Mouse (Mus musculus) stomach, embryonic 15.5 days (tissue): ENCODE measurements around the gene Sdhb. TPM values are rescaled to one million over a fixed set of nuclear protein-coding genes. Genes with fewer than 3 reads are reported as not detected.

ENCODE experiments used
- ATAC-seq: fragments of 200-750 bp; cut with Nextera tagmentation; 2 replicates; pipeline ENCODE4 v1.8.0; 2017; ENCODE audit warnings: low read depth, moderate number of reproducible peaks, moderate TSS enrichment; ENCODE audit not compliant: insufficient read depth, low FRiP score
- H3K27ac ChIP-seq: fragments of 300-500 bp; sonication (generic); 2 replicates; pipeline ENCODE4 v1.5.1; 2015; ENCODE audit warnings: mild to moderate bottlenecking, inconsistent platforms
- H3K27me3 ChIP-seq: fragments of 300-500 bp; sonication (generic); replicated peaks from 2 replicates; pipeline ENCODE4 v1.6.1; 2015; ENCODE audit warnings: inconsistent platforms
- H3K36me3 ChIP-seq: fragments of 300-500 bp; sonication (generic); 2 replicates; pipeline ENCODE4 v1.6.1; 2015; ENCODE audit warnings: inconsistent platforms
- H3K4me1 ChIP-seq: fragments of 300-500 bp; sonication (generic); 2 replicates; pipeline ENCODE4 v1.6.1; 2015; ENCODE audit warnings: inconsistent platforms
- H3K4me2 ChIP-seq: fragments of 300-500 bp; sonication (generic); 2 replicates; pipeline ENCODE4 v1.6.1; 2015; ENCODE audit warnings: mild to moderate bottlenecking, inconsistent platforms
- H3K4me3 ChIP-seq: fragments of 300-500 bp; sonication (generic); replicated peaks from 2 replicates; pipeline ENCODE4 v1.5.1; 2015; ENCODE audit warnings: inconsistent platforms
- H3K9ac ChIP-seq: fragments of 300-500 bp; sonication (generic); 2 replicates; pipeline ENCODE4 v1.6.1; 2015; ENCODE audit warnings: inconsistent platforms
- H3K9me3 ChIP-seq: fragments of 300-500 bp; sonication (generic); 2 replicates; pipeline ENCODE4 v1.6.1; 2016; ENCODE audit warnings: inconsistent platforms
- WGBS: fragments of 180-500 bp; shearing (Covaris S2); methylation state at CpG from one replicate; pipeline ENCODE4 v1.1.7; 2015; 5-methylcytosine and 5-hydroxymethylcytosine counted together
- polyA plus RNA-seq: library from polyadenylated mRNA; unstranded; fragments of >200 nt; fragmentation: Nextera tagmentation; extraction: Ambion mirVana; gene quantifications from 2 replicates; pipeline ENCODE4 v1.2.1, GENCODE M21; 2015

Gene Sdhb
- 419 and 423 TPM in 2 replicates for polyA plus RNA-seq

DNA sequence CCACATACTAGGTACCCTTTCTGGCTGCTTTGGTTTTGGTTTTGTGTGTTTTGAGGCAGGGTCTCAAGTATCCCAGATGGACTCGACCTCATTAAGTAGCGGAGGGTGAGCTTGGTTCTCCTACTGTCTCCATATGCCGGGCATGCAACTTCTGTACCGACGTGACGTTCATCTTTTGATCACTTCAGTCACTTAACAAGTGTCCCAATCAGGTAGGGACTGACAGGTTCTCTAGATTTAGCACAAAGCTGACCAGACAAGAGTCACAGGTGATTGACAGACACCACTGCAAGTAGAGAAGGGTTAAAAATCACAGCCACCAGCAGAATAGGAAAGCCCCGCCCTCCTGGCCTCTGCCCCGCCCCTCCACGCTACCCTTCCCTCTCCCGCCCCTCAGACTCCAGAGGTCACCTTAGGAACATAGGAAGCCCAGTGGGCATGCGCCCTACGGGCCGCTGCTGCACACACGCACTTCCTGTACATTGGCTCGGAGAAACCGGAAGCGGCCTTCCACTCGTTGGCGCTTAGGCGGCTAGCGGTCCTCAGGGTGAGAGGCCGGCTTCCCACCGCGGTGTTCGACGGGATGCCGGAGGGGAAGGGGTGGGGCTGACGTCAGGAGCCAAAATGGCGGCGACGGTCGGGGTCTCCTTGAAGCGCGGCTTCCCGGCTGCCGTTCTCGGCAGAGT lies at the start of gene Sdhb:
TSS of gene Sdhb (plus strand) at position 423 of the 686 bp plus-strand sequence.
- Histone ChIP-seq H3K27me3 (no peaks in the 10 kb centered on the region), H3K27ac (peak within 1 kb of the TSS; percentile 80), H3K9ac (peak within 1 kb of the TSS; percentile 87), H3K36me3 (no peaks in the 10 kb centered on the region), H3K4me1 (peaks cover 36% of the 10 kb centered on the region), H3K4me2 (peak within 1 kb of the TSS; percentile 85), H3K4me3 (peak within 1 kb of the TSS; percentile 89), H3K9me3 (no peaks in the 10 kb centered on the region)
- 2% methylated on average over 37 of the region's 37 CpGs for WGBS
- ATAC-seq = peak; percentile 98

GRCm38 (mm10) chr4:140911416-140911815 lies 49.6 kb upstream of the Sdhb start:
- Histone ChIP-seq H3K4me1 (peaks cover 10% of the 10 kb centered on the region), H3K27me3 (peaks cover 7% of the 10 kb centered on the region), H3K27ac (no peak overlapping the region), H3K9ac (no peak overlapping the region), H3K36me3 (no peaks in the 10 kb centered on the region), H3K4me3 (no peak overlapping the region), H3K9me3 (no peaks in the 10 kb centered on the region), H3K4me2 (no peak overlapping the region)
- ATAC-seq = no peak
- WGBS = 88% methylated on average over 9 of the region's 9 CpGs

GRCm38 (mm10) chr4:140912271-140912833 lies 48.7 kb upstream of the Sdhb start:
- WGBS = 79% methylated on average over 10 of the region's 10 CpGs
- Histone ChIP-seq H3K9me3 (no peaks in the 10 kb centered on the region), H3K27ac (no peak overlapping the region), H3K4me3 (no peak overlapping the region), H3K4me2 (no peak overlapping the region), H3K4me1 (peaks cover 6% of the 10 kb centered on the region; the same call in 1 of the 2 replicates), H3K27me3 (no peaks in the 10 kb centered on the region), H3K36me3 (no peaks in the 10 kb centered on the region), H3K9ac (no peak overlapping the region)
- ATAC-seq = no peak

DNA sequence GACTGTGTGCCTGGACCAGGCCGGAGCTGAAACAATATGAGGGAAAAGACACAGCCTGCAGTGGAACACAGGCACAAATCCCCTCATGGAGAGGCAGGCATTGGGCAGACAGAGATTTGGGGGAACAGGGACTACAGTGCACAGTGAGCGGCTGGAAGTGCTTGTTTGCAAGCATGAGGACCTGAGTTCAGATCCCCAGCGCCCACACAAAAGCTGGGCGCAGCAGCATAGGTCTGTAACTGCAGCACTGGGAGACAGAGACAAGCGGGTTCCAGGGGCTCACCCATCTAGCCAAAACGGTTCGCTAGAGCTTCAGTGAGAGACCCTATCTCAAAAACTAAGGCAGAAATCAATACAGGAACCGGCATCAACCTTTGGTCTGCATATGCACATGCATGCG lies 47.4 kb upstream of the Sdhb start:
- peaks cover 6% of the 10 kb centered on the region; the same call in 1 of the 2 replicates for H3K4me1 ChIP-seq
- H3K27me3 ChIP-seq = no peaks in the 10 kb centered on the region
- no peaks in the 10 kb centered on the region for H3K9me3 ChIP-seq
- ATAC-seq = no peak
- WGBS = 91% methylated on average over 9 of the region's 9 CpGs
- no peak overlapping the region for H3K9ac ChIP-seq
- H3K27ac ChIP-seq = no peak overlapping the region
- no peak overlapping the region for H3K4me2 ChIP-seq
- H3K4me3 ChIP-seq = no peak overlapping the region
- H3K36me3 ChIP-seq = no peaks in the 10 kb centered on the region

GRCm38 (mm10) chr4:140914731-140915131 lies 46.3 kb upstream of the Sdhb start:
- Histone ChIP-seq H3K4me2 (no peak overlapping the region), H3K4me1 (peaks cover 6% of the 10 kb centered on the region; the same call in 1 of the 2 replicates), H3K36me3 (no peaks in the 10 kb centered on the region), H3K9ac (no peak overlapping the region), H3K9me3 (no peaks in the 10 kb centered on the region), H3K4me3 (no peak overlapping the region), H3K27ac (0 out of 2 replicates have a peak overlapping the region, but pooled peaks have one; percentile 7), H3K27me3 (no peaks in the 10 kb centered on the region)
- WGBS = 54% methylated on average over 6 of the region's 6 CpGs
- no peak for ATAC-seq

- Histone ChIP-seq H3K27ac (no peak overlapping the region), H3K4me1 (peaks cover 6% of the 10 kb centered on the region; the same call in 1 of the 2 replicates), H3K9ac (no peak overlapping the region), H3K36me3 (no peaks in the 10 kb centered on the region), H3K9me3 (no peaks in the 10 kb centered on the region), H3K27me3 (no peaks in the 10 kb centered on the region), H3K4me2 (no peak overlapping the region), H3K4me3 (no peak overlapping the region)
- 65% methylated on average over 3 of the region's 3 CpGs for WGBS
- ATAC-seq = no peak
Measured at GRCm38 (mm10) chr4:140915235-140915634, 45.8 kb upstream of the Sdhb start.

DNA sequence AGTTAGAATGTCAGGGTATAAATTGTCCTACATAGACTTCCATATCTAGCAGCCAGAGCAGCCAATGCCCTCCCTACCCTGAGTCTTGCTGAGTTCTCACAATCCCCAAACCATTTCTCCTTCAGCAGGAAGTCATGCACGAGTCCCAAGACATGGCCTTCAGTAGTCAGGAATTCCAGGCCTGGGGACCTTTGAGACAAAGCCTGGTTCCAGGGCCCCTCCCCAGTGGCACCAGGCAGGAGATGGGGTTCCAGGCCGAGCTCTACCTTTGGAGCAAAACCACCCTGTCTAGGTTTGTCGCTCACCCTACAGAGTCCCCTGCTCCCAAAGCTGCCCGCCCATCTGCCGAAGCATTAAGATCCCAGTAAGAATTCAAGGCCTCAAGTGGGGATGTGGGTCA lies 44.7 kb upstream of the Sdhb start:
- Histone ChIP-seq H3K9me3 (no peaks in the 10 kb centered on the region), H3K9ac (no peak overlapping the region), H3K27ac (no peak overlapping the region), H3K36me3 (no peaks in the 10 kb centered on the region), H3K4me2 (no peak overlapping the region), H3K27me3 (no peaks in the 10 kb centered on the region), H3K4me1 (no peaks in the 10 kb centered on the region), H3K4me3 (no peak overlapping the region)
- WGBS = 89% methylated on average over 5 of the region's 5 CpGs
- no peak for ATAC-seq

- H3K4me2 ChIP-seq = no peak overlapping the region
- 86% methylated on average over 9 of the region's 9 CpGs for WGBS
- H3K4me1 ChIP-seq = no peaks in the 10 kb centered on the region
- no peak overlapping the region for H3K27ac ChIP-seq
- no peaks in the 10 kb centered on the region for H3K27me3 ChIP-seq
- no peaks in the 10 kb centered on the region for H3K36me3 ChIP-seq
- no peaks in the 10 kb centered on the region for H3K9me3 ChIP-seq
- H3K4me3 ChIP-seq = no peak overlapping the region
- no peak for ATAC-seq
- no peak overlapping the region for H3K9ac ChIP-seq
Measured at GRCm38 (mm10) chr4:140917451-140917850, 43.6 kb upstream of the Sdhb start.

DNA sequence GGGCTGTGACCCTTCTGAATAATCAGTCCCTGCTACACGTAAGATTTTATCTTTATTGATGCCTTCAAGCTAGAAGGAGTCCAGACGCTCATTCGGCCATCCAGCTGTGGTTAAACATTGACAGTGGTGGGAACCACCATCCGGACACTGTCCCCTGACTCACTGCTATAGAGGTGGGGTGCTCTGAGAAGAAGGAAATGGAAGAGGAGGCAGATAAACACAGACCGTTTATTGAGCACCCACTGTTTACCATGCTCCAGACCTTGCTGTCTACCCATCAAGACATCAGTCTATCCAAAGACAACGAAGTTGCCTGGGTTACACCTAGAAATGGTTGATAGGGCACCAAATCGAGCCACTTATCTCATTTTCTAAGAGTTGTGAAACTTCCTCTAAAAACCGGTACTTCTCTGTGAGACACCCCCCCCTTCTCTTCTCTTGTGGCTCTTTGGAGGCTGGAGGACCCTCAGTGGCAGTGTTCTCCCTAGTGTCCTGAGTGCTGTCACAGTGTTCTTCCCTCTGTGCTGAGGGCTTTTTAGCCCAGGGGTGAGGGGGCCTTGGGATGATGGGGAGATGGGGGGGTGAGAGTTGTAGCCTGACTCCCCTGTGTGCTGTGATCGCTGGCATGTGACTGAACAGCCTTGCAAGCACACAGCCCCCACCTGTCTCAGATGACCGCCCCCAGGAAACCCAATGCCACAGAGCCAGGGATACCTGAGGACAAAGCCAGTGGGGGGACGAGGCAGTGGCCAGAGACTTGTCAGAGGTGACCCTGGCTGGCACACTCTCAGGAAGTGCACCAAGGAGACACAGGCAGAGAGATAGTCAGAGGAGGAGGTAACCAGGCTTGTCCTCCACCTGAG lies 40.8 kb upstream of the Sdhb start:
- ATAC-seq = no peak
- Histone ChIP-seq H3K4me2 (no peak overlapping the region), H3K27ac (no peak overlapping the region), H3K9me3 (no peaks in the 10 kb centered on the region), H3K4me1 (no peaks in the 10 kb centered on the region), H3K9ac (no peak overlapping the region), H3K36me3 (no peaks in the 10 kb centered on the region), H3K27me3 (no peaks in the 10 kb centered on the region), H3K4me3 (no peak overlapping the region)
- 49% methylated on average over 11 of the region's 11 CpGs for WGBS

DNA sequence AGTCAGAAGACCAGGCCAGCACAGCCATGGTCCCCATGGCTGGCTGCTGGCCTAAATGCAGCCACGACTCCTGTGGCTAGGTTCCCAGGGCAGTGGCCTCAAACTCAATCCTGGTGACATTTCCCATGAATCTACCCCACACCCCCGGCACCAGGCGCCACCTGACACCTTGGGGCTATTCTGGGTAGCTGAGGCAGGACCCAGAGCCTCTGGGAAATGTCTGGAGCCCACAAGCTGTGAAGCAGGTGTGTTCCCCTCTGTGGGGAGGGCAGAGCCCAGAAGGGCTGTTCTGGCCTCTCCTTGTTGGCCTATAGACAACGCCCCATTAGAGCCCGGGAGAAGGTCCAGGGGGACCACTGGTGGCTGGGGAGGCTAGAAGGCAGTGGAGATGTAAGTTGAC lies 38.5 kb upstream of the Sdhb start:
- H3K27ac ChIP-seq = no peak overlapping the region
- no peaks in the 10 kb centered on the region for H3K9me3 ChIP-seq
- no peaks in the 10 kb centered on the region for H3K36me3 ChIP-seq
- no peak overlapping the region for H3K4me2 ChIP-seq
- H3K4me3 ChIP-seq = no peak overlapping the region
- H3K9ac ChIP-seq = no peak overlapping the region
- 80% methylated on average over 5 of the region's 5 CpGs for WGBS
- no peak; the same call in 1 of the 2 replicates for ATAC-seq
- no peaks in the 10 kb centered on the region for H3K27me3 ChIP-seq
- no peaks in the 10 kb centered on the region for H3K4me1 ChIP-seq

DNA sequence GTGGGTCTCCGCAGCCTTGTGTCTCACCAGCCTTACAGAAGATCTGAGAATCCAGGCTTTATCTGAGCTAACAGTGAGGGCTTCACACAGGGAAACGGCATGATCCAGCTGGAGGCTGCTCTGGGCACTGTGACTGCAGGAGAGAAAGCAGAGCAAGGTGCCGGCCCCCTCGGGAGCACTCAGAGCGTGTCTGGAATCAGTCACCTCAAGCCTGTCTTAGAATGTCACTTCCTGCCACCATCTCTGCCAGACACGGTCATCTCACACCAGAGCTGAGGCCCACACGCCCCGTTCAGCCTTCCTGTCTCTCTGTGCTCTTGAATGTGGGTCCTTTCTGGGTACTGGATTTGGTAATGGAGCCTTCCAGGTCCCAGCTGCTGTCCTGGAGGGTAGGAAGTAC lies 35.4 kb upstream of the Sdhb start:
- no peaks in the 10 kb centered on the region for H3K27me3 ChIP-seq
- no peaks in the 10 kb centered on the region for H3K36me3 ChIP-seq
- ATAC-seq = no peak
- no peaks in the 10 kb centered on the region for H3K9me3 ChIP-seq
- no peak overlapping the region for H3K4me3 ChIP-seq
- H3K9ac ChIP-seq = no peak overlapping the region
- WGBS = 39% methylated on average over 8 of the region's 8 CpGs
- H3K27ac ChIP-seq = no peak overlapping the region
- H3K4me1 ChIP-seq = no peaks in the 10 kb centered on the region
- no peak overlapping the region for H3K4me2 ChIP-seq

GRCm38 (mm10) chr4:140928349-140928748 lies 32.7 kb upstream of the Sdhb start:
- Histone ChIP-seq H3K27ac (no peak overlapping the region), H3K4me2 (no peak overlapping the region), H3K4me3 (no peak overlapping the region), H3K27me3 (no peaks in the 10 kb centered on the region), H3K36me3 (no peaks in the 10 kb centered on the region), H3K9ac (no peak overlapping the region), H3K4me1 (no peaks in the 10 kb centered on the region), H3K9me3 (no peaks in the 10 kb centered on the region)
- no peak for ATAC-seq
- WGBS = 72% methylated on average over 9 of the region's 9 CpGs
